Mouse (Mus musculus): ENCODE measurements around the gene Trim63. TPM values are rescaled to one million over a fixed set of nuclear protein-coding genes. Genes with fewer than 3 reads are reported as not detected.
"Not testable (repeated sequence)": the region's sequence is repeated elsewhere in the genome, so short reads cannot be mapped to it uniquely, and the experiment has no call there.

Trim63 gene
- total RNA-seq, 4 experiments from 2014 or later: not detected

DNA sequence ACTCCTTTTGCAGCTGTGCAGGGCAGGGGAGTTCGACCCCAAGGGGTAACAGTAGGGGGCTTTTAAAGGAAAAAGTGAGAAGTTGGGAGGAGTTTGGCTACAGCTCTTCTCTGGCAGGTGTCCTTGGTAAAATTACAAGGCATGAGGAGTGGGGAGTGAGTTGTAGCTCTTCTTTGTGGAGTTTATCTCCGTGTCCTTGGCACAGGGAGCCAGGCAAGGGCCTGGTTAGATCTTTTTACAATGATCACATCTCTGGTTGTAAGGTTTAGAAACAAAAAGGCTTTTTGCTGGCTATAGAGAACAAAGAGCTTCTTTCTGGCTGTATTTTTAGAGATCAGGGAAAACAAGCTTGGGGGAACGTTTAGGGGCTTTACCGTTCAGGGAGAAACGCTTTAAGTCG is 26.3 kb downstream of the Trim63 start:
- DNase-seq (ENCODE audit: low spot score in 2 of 2): not testable (repeated sequence)

DNA sequence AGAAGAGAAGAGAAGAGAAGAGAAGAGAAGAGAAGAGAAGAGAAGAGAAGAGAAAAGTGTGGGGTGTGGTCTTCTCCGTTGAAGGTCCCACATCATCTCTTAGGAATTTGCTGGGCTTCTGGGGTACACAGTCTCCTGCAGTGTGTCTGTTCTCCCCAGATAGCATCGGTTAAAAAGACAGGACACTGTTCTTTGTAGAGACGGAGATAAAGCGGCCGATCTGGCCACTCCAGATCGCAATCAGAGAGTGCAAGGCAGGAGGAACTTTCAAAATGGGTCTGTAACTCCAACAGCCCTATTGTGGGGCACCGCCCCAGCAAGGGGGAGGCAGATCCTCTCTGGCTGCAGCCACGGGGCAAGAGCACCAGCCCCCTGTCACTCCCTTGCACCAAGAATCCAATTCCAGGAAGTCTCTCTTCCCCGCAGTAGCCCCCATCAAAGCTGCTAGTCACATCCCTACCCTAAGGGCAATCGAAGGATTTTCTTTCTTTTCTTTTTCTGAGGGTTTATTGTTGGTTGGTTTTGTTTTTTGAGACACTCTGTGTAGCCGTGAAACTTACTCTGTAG is 27.4 kb downstream of the Trim63 start:
- no peak for DNase-seq (ENCODE audit: low spot score in 2 of 2)

DNA sequence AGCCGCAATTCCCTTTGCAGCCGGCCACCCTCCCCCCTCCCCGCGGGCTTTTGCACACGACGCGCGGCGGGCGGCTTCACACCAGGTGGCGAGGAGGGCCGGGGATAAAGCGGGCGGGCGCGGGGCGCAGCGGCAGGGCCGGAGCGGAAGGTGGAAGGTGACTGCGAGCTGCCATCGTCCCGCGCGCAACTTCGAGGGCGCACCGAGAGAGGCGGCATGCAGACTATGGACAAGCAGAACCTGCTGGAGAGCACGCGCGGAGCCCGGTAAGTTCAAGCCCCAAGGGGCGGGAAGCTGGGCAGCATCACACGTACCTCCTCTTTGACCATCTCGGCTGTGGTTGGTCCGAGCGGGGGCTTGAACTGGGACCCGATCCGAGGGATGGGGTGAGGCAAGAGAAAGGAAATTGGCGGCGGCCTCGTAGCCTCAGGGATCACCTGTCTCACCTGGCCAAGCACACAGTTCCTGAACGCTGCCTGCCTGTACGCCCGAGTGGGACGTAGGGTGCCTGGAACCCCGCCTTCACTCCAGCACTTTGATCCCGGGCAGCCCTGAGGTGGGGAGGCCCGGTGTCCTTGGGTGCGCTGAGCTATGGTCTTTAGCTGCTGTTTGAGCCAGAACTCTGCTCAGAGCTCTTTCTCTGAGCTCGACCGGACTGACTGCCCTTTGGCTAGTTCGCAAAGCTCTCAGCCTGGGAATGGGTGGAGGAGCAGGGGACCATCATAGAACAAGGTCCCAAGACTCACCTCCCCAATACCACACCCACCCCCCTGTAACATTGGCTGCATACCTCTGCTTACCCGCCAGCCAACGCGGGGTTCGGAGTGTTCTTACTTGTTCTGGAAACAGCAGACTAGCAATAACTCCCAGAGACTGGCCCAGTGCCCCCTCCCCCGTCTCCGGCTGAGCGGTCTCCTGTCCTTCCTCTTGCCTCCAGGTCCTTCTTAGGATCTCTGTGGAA is 28.4 kb downstream of the Trim63 start, which contains the start of gene Slc30a2:
TSS of gene Slc30a2 (plus strand) at position 111 of the 961 bp plus-strand sequence.
- DNase-seq (ENCODE audit: low spot score in 2 of 2): no peak

DNA sequence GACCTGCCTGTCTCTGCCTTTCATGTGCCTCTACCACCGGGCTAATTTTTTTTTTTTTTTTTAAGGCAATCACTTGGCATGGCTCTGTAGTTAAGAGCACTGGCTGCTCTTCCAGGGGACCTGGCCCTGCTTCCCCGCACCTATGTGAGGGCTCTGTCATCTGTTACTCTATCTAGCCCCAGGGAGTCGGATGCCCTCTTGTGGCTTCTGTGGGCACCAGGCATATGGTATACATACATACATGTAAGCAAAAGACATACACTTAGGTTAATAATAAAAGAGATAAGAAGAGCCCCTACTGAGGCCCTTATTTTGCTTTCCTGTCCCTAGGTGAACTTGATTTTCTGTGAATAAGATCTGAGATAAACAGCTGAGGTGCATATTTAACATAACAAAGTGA is 29.7 kb downstream of the Trim63 start:
- DNase-seq (ENCODE audit: low spot score in 2 of 2): no peak

DNA sequence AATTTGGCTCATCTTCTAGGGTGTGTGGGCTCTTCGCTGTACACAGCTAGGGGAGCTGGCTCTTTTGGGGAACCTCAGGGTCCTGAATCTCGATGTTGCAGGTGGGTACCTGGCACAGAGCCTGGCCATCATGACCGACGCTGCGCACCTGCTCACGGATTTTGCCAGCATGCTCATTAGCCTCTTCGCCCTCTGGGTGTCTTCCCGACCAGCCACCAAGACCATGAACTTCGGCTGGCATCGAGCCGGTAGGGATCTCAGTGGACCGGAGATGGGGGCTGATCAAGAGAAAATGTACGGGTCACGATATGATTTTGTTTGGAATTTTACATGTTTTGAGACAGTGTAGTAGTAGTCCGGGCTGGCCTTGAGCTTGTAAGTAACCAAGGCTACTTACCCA is 30.9 kb downstream of the Trim63 start:
- no peak for DNase-seq (ENCODE audit: low spot score in 2 of 2)

DNA sequence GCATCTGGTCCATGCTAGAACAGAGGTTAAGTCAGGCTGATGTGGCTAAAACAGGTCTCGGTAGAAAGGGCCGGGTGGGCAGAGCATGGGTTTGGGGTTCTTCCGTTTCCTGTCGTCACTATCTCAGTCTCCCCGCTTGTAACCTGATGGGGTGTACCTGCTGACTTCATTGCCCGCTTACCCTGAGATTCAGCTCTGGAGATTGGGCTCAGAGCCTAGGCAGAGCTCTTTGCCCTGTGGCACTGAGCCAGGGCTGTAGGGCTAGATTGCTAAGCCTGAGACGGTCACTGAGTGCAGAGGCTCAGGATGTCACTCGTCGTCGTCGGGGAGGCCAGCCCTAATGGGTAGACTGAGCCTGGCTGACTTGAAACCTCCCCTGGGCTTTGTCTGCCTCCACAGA is 33.2 kb downstream of the Trim63 start:
- DNase-seq (ENCODE audit: low spot score in 2 of 2): no peak

DNA sequence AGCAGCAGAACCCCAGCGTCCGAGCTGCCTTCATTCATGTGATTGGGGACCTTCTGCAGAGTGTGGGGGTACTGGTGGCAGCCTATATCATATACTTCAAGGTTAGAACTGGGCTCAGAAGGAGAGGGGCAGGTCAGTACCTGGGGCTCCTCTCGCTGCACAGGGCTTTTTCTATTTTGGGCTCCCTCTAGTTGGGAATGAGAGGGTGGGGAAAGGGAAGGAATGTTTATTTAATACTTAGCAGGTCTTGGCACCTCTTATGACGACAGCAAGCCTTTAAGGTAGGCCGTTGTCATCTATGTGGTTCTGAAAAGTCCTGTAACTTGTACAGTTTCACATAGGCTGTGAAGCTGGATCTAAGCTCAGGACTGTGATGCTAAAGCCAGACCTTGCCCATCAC is 33.6 kb downstream of the Trim63 start:
- DNase-seq (ENCODE audit: low spot score in 2 of 2): no peak

DNA sequence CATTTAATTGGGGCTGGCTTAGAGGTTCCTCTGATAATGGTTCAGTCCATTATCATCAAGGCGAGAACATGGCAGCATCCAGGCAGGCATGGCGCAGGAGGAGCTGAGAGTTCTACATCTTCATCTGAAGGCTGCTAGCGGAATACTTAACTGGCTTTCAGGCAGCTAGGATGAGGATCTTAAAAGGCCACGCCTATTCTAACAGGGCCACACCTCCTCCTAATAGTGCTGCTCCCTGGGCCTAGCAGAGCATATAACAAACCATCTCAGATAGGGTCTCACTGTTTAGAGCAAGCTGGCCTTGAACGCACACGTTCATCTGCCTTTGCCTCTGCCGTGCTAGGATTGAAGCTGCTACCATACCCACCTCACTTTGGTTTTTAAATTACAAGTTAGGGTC is 34.9 kb downstream of the Trim63 start:
- no peak for DNase-seq (ENCODE audit: low spot score in 2 of 2)

DNA sequence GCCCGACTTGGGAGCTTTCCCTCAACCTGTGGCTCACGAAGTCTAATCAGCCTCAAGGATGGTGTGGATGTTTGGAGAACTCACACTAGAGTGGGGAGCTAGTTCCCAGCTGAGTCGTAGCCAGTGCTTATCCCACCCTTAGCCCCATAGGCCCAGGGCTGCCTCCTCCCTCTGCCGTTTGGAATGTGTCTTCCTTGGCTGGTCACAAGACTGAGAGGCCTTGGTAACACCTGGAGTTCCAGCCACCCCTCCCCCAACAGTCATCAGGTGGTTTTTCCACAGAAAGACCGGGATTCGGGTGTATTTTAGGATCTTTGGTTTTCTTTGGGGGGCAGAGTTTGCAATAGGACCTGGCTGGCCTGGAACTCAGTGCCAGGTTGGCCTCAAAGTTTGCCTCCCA is 35.7 kb downstream of the Trim63 start:
- no peak for DNase-seq (ENCODE audit: low spot score in 2 of 2)

DNA sequence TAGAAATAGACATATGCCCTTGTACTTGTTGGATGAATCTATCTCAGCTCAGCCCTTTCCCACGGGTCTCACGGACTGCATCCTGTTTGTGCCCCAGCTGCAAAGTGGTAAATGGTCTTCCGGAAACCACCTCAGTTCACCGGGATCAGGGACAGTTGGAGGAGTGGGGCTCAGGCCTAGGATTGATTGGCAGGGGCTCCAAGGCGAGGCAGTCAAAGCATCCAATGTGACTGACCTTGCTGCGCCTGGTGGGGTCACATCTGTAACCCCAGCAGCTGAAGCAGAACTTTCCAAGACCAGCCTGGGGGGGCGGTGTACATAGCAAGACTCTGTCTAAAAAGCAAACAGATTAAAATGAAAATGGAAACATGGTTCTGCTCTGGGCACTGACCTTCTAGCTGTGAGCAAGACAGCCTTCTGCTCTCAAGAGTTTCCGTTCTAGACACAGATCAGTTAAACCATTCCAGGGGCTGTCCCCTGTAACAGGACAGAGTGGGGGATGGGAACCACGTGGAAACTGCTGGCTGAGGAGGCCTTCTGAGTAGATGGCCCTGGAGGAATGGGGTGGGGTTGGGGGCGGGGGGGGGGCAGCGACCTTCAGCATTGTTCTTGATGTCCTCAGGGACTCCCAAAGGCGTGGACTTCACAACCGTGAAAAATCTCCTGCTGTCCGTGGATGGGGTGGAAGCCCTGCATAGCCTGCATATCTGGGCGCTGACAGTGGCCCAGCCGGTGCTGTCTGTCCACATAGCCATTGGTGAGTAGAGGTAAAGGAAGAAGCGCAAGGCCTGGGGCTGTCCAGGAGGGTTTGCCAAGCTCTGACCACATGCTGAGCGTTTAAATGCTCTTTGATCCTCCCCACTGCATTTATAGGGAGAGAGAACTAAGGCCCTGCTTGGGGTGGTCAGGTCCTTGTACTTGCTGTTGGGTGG is 36.7 kb downstream of the Trim63 start:
- no peak for DNase-seq (ENCODE audit: low spot score in 2 of 2)

DNA sequence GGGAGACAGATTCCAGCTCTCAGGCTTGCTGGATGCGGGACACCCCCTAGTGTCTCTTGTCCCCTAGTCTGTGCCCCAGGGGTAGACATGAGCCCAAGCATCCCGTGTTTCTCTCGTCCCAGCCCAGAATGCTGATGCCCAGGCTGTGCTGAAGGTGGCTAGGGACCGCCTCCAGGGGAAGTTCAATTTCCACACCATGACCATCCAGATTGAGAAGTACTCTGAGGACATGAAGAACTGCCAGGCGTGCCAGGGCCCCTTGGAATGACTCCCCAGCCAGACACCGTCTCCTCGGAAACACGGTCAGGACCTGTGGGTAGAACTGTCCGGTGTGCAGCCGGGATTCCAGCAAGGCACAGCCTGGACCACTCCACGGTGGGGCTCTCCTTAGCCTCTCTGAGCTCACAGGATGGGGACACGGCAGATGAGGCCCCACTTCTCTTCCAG is 37.4 kb downstream of the Trim63 start:
- no peak for DNase-seq (ENCODE audit: low spot score in 2 of 2)

DNA sequence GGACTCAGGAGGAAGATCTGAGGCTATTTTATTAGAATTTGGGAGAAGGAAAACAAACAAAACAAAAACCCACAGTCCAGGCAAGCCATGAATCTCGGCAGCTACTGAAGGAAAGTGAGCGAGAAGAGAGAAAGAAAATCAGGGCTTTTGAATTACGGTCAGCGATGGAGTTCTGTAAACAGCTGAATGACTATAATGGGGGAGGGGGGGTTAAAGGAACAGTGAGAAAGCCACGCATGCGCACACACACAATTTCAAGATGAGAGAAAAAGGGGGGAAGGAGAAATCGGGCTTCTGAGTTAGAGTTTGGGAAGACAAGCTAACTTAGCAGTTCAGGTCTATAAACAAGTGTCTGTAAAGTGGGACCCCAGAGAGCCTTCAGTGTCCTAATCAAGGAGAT is 38.0 kb downstream of the Trim63 start:
- no peak for DNase-seq (ENCODE audit: low spot score in 2 of 2)

DNA sequence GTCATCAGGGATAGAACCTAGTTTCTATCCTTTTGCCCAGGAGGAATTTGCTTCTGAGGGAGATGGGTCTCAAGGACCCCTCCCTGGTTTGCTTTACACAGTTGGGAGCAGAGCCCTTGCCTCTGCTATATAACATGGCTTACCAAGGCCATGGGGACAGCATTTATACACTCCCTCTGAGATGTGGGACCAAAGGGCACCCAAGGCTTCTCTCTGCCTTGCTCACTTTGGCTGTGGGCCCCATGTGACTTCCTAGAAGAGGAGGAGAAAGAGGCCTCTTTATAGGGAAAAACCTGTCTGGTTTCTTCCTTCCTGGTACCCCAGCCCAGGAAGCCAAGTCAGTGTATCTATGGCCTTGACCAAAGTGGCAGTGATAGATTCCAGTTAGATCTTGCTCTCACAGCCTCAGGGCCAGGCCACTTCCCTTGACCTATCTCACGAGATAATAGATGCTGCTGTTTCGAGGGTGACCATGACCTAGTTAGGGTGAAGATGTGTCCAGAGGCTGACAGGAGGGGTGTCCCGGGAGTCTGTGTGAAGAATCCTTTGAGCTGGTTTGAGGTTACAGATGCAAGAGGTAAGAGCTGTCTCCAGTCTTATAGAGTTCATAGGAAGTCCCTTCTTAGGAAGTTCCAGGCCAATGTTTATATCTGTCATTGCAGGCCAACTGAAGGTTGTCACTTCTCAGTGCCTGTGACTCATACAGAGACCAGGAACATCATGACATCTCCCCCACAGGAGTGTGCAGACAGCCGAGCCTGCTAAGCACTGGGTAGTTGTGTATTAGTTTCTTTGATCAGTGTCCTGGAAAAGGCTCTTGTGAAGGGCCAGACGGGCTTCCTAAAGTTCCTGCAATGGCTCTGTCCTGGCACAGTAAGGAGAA is 38.8 kb downstream of the Trim63 start:
- DNase-seq (ENCODE audit: low spot score in 2 of 2): no peak

DNA sequence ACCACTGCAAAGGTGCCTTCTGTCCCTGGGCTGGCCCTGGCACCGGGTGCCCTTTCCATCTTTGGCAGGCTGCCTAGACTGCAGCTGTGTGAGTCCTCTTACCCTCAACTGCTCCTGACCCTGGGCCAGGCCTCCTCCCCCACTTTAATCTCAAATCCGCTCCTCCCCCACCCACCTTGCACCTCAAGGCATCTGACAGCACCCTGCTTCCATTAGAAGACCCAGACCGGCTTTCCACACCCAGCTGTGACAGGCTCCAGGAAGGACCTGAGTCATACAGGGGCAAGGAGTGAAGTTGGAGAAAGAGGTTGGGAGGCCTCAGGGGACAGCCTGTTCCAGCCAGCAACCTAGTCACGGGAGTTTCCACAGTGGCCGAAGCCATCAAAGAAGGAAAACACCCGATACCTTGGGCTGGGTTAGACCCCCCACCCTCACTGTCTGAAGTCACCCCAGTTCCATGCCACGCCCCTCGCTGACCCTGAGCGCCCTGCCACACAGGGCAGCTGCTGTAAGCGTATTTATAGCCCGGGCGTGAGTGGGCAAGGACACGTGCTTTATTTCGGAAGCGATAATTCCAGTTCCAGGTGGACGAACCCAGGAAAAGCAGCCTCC is 41.0 kb downstream of the Trim63 start:
- DNase-seq (ENCODE audit: low spot score in 2 of 2): no peak

DNA sequence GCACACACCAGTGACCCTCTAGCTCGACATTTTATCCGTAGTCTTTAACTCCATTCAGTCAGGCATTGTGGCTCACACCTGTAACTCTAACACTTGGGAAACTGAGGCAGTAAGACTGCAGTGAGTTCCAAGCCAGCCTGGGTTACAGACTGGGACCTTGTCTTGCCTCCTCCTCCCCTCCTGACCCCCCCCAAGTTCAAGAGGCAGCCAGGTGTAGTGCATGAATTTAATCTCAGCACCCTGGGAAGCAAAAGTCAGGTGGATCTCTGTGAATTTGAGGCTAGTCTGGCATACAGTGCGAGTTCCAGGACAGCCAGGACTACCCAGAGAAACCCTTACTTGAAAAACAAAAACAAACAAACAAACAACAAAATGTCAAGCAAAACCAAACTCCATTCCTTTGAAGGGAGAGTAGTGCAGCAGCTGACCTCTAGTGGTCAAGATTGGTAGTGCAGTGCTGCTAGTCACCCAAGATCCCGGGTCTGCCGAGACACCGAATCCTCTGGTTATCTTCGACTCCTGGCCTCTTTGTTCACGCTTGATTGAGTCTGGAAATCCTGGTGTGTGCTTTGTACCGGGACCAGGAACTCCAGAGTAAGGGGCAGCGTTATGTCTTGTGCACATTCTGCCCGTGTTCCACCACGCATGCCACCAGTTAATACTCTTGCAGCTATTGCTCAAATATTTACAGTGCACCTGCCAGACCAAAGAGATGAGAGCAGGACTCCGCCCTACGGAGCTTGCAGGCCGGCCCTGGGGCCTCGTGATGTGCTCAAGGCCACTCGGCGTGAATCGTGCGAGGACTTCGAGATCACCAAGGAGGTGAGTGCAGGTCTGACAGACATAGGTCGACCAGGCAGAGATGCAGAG is 41.9 kb downstream of the Trim63 start:
- DNase-seq (ENCODE audit: low spot score in 2 of 2): peak in 1 of 2 experiments; percentile 81

DNA sequence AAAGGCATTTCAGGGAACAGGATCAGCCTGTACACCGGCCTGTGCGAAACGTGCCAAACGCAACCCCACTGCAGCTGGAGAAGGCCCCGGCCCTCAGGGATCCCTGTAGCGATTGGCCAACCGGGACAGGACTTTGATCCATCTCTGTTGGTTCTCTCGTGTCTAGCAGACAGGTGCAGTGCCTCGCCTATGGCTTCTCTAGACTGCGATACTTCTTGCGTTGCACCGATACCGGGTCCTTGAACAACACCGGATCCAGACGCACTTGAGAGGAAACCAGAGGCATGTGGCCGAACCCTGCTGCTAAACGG is 42.5 kb downstream of the Trim63 start:
- no peak for DNase-seq (ENCODE audit: low spot score in 2 of 2)

DNA sequence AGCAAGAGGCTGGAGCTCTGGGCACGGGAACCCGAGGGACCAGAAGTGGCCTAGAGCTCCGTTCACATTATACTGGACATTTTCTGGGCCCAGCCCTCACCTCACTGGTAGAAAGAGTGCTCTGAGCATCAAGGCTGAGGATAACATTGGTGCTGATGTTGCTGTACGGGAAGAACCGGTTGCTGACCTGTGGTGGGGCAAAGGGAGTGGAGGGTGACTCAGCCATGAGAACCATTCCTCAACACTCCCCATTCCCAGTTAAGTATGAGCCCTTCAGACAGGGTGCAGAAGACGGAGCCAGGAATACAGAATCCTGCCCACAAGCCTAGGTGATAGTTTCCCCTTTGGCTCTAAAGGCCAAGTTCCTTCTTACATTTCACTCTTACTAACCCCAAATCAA is 44.7 kb downstream of the Trim63 start:
- DNase-seq (ENCODE audit: low spot score in 2 of 2): no peak

DNA sequence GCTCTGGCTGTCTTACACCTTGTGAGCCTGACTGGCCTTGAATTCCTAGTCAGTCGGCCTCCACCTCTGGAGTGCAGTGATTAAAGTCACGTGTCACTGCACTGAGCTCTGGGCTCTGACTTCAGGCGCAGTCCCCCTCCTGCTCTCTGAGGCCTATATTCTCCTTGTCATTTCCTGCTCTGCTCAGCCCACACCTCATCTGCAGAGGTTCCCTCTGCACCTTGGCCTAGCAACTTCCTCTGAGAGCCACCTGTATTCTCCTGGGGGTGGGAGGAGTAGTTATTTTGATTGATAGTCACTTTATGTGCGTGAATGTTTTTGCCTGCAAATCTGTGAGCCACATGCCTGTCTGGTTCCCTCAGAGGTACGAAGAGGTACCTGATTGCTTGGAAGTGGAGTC is 46.3 kb downstream of the Trim63 start:
- no peak for DNase-seq (ENCODE audit: low spot score in 2 of 2)

DNA sequence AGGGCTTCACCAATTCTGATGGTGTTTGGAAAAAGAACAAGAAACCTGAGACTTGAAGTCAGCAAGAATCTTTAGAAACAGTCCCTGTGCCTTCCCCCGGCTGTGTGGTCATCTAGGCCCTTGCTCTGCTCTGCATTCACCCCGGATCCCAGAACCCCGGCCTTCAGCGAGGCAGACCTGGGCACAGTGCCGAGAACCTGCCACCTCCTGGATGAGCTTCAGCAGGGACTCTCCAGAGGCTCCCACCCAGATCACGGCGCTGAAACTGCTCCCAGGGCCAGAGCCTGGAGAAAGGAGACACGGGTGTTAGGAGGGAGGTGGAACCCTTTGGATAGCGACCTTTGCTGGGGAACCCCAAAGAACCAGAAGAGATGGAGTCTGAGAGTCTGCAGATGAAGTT is 47.2 kb downstream of the Trim63 start:
- no peak for DNase-seq (ENCODE audit: low spot score in 2 of 2)

Data from layer of hippocampus, adult 8-10 months (tissue).